Mouse (Mus musculus): ENCODE results near the gene Apela. TPM values are rescaled to one million over a fixed set of nuclear protein-coding genes. Genes with fewer than 3 reads are reported as not detected.

The Apela gene
- polyA plus RNA-seq, 1 experiment: not detected

GRCm38 (mm10) chr8:64983150-64983897 lies 53.8 kb downstream of the Apela start:
- no peak for TF ChIP-seq GATA1 (IDR thresholded peaks at IDR 0.05; ENCODE audit: low read length)
- no peak for TF ChIP-seq TAL1 (IDR thresholded peaks at IDR 0.05; ENCODE audit: low read length)
- Histone ChIP-seq H3K27me3 (ENCODE audit: control insufficient read depth) (no peaks in the 10 kb centered on the region), H3K4me3 (replicated peaks) (no peak overlapping the region), H3K4me1 (ENCODE audit: control insufficient read depth) (no peaks in the 10 kb centered on the region), H3K36me3 (ENCODE audit: control insufficient read depth) (no peaks in the 10 kb centered on the region), H3K9me3 (ENCODE audit: control insufficient read depth, low read length) (peaks cover 2% of the 10 kb centered on the region; the same call in 1 of the 2 replicates)

Other genes starting within 250 kb of the Apela start
- gene Klhl2, start 187.3 kb downstream of the Apela start, polyA plus RNA-seq (2012): 0.04 TPM in 1 of 2 replicates, not detected in the other
- gene Tmem192, start 90.2 kb downstream of the Apela start, polyA plus RNA-seq (2012): 0.40 and 0.56 TPM in 2 replicates
- gene Trim75, start 49.5 kb downstream of the Apela start, polyA plus RNA-seq (2012): not detected in 2 replicates
- not detected in 2 replicates for gene Trim61, start 18.8 kb downstream of the Apela start, polyA plus RNA-seq (2012)
- gene Trim60, start 18.8 kb downstream of the Apela start, polyA plus RNA-seq (2012): 0.03 TPM in 1 of 2 replicates, not detected in the other
- gene Gm10663, start 37.7 kb upstream of the Apela start, polyA plus RNA-seq (2012): not detected in 2 replicates
- not detected in 2 replicates for gene BC030870, start 92.2 kb upstream of the Apela start, polyA plus RNA-seq (2012)

Data from erythroblast, embryonic 14.5 days (primary cell).